Mouse (Mus musculus): ENCODE results near the gene Cdc37.

Gene Cdc37

DNA sequence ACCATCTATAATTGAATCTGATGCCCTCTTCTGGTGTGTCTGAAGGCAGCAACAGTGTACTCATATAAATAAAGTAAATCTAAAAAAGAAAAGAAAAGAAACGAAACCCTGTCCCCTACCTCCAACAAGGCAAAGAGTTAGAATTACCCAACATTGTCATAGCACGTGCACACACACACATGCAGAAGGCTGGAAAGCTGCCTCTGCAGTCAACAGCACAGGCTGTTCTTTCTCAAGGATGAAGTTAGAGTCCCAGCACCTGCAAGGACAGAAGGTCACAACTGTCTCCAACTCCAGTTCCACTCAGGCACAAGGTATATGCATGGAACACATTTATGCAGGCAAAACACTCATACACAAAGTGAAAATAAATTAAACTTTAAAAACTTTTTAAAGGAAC lies 47.7 kb downstream of the Cdc37 start:
- in situ Hi-C loops (cut with MboI): no loop called here

DNA sequence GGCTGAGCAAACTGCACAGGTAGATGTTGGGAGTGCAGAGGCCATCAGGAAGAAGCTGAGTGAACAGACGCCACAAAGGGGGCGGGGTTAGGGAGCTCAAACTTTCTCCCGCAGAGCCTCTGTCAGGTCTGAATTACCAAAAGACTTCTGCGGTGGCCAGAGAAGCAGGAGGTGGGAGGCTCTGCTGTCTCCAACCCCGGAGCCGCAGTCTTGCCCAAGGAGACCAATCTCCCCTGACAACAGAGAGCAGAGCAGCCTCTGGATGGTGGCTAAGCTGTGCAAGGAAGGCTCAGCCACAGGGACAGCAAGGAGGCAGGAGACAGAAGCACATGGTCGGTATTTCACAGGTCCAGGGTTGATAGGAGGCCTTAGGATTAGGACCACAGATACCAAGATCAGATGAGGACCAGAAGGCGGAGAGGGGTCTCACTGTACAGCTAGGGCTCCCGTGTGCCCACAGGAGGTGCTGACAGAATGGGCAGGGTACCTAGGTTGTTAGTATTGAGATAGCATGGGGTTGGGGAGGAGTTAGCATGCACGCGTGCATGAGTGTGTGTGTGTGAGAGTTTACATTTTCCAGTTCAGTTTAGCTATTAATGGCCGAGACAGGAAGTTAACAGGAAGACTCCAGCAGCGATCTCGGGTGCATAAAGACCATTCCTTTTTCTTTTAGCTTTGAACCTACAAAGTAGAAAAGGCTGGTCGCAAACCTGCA lies 49.2 kb downstream of the Cdc37 start:
- in situ Hi-C loops (cut with MboI): no loop called here

GRCm38 (mm10) chr9:21097793-21098192 lies 52.0 kb downstream of the Cdc37 start:
- in situ Hi-C loops (cut with MboI): no loop called here

GRCm38 (mm10) chr9:21095958-21096357 lies 53.8 kb downstream of the Cdc37 start:
- in situ Hi-C loops (cut with MboI): no loop called here

DNA sequence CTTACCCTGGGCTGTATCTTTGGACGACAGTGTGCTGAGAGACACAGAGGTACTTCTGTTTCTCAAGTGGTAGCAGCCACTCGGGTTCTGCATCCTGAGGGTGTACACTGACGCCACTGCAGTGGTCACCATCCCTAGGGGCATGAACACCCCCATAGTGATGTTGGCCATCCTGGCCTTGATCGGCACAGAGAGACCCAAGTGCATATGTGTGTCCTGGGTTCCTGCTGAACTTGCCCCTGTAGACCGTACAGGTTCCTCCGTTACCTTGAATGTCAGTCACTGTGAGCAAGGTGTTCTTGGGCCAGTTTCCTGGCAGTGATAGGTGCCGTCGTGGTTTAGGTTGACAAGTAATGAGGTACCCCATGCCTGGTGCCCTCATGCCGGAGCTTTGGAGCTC lies 56.4 kb downstream of the Cdc37 start:
- in situ Hi-C loops (cut with MboI): no loop called here

DNA sequence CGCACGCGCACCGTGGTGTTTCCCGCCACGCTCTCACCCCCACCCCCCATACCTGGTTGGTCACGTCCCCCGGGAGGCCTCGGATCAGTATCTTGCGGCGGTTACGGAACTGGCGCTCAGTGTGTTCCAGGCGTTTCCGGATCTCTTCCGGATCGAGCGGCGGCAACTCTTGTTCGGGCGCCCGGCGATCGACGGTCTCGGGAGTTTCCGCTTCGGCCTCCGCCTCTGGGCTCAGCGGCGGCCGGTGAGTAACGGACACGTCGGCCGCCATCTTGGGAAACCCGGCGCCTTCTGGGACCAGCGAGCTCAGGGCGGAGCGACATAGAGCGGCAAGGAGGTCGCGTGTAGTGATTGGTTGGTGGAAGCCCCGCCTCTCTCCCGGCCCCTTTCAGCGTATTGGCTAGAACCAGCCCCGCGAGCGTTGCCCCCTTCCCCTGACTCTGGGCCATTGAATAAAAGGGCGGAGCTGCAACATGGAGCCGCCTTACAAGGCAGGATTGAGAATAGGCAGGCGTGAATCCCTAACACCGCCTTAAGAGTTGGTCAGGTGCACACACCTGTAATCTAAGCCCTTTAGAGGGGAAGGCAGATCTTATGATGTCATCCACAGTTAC lies 58.0 kb downstream of the Cdc37 start, which contains the start of the genes Gm38431 and Raver1:
Gene Gm38431 (minus strand): TSS at position 291 of the 614 bp plus-strand sequence.
Gene Raver1 (minus strand): TSS at position 302 of the 614 bp plus-strand sequence.
- in situ Hi-C loops (cut with MboI): no loop called here

DNA sequence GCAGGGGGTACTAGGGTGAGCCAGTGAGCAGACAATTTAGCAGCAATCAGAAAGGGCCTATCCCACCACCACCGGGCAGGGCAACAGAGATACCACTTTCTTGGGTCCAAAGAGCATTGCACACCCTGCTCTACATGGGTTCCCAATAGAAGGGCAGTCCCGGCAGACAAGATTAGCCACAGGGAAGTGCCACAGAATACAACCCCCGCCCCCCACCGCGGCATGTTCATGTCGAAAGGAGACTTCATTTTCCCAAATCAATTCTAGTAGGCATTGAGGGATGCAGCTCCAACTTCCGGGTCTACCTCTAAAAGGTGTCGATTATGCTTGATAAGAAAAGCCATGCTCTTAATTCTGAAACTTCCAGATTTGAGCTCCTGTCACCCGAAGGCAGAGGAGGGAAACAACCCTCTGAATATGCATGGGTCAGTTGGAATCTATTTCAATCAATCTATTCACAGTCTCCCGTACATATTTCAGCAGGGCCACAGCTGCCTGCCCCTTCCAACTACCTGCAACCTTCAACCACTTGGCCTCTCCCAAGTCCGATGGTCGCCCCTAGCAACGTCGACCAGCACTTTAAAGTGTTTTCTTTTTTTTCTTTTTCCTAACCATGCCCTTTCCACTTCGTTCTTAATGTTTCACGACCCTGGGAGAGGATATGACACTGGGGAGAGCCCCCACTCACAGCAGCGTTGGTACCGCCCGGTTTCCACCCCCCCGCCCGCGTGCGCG lies 58.6 kb downstream of the Cdc37 start:
- in situ Hi-C loops (cut with MboI): no loop called here

- in situ Hi-C loops (cut with MboI): no loop called here
These were observed 59.2 kb downstream of the Cdc37 start for GRCm38 (mm10) chr9:21090537-21090936.

DNA sequence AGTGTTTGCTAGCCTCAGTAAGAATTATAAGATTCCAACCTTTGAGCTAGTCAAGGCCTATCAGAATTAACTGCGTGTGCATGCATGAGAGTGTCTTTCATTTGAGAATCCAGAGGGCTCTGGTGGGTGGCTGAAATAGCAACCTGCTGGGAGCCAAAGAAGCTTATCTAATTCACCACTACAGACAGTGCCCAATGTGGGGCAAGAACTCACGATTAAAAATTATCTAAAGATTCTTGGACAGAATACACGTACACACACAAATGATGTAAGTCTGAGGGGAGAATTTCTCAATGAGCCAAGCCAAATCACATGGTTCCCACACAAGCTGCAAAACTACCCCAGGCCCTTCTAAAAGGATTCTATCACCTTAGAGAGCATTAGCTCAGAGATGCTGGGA lies 66.5 kb downstream of the Cdc37 start:
- in situ Hi-C loops (cut with MboI): no loop called here
